Mouse (Mus musculus) G1E-ER4 (cell line): ENCODE data around the gene Haus2. TPM values are rescaled to one million over a fixed set of nuclear protein-coding genes. Genes with fewer than 3 reads are reported as not detected.
A peak's percentile ranks its signal among the peaks of the same experiment; 100 is the strongest.

ENCODE experiments used
- GATA1 ChIP-seq: IDR thresholded peaks from one replicate; pipeline ENCODE4 v1.8.0; 2012; ENCODE audit warnings: low read length, inconsistent platforms
- polyA plus RNA-seq: library from polyadenylated mRNA; stranded (reverse); fragments of >175 nt; gene quantifications from 2 replicates; pipeline ENCODE4 v1.2.3, GENCODE M21; 2012

The Haus2 gene
- 2.1 and 2.3 TPM in 2 replicates for polyA plus RNA-seq

GRCm38 (mm10) chr2:120608830-120609723 is at the start of gene Haus2, which contains the start of gene Lrrc57:
Haus2 (plus strand) TSS chr2:120609383.
Lrrc57 (minus strand) TSS chr2:120609520.
- TF ChIP-seq GATA1 = no peak

GRCm38 (mm10) chr2:120561524-120561923 is 47.7 kb upstream of the Haus2 start:
- TF ChIP-seq GATA1 = no peak

- no peak for TF ChIP-seq GATA1
These were observed 46.3 kb upstream of the Haus2 start for GRCm38 (mm10) chr2:120562859-120563234.

- no peak for TF ChIP-seq GATA1
These were observed 45.8 kb upstream of the Haus2 start, which contains the start of gene Zfp106 for GRCm38 (mm10) chr2:120563235-120563990. Zfp106 (minus strand) TSS chr2:120563843.

GRCm38 (mm10) chr2:120565363-120565762 is 43.8 kb upstream of the Haus2 start:
- TF ChIP-seq GATA1 = no peak

- no peak for TF ChIP-seq GATA1
These were observed 42.0 kb upstream of the Haus2 start, which contains the start of gene Snap23 for GRCm38 (mm10) chr2:120566886-120567797. Snap23 (plus strand) TSS chr2:120567671.

GRCm38 (mm10) chr2:120567798-120568320 is 41.3 kb upstream of the Haus2 start:
- no peak for TF ChIP-seq GATA1

GRCm38 (mm10) chr2:120571081-120571480 is 38.1 kb upstream of the Haus2 start:
- TF ChIP-seq GATA1 = no peak

- no peak for TF ChIP-seq GATA1
These were observed 34.1 kb upstream of the Haus2 start for GRCm38 (mm10) chr2:120575121-120575520.

GRCm38 (mm10) chr2:120575978-120576377 is 33.2 kb upstream of the Haus2 start:
- TF ChIP-seq GATA1 = peak; percentile 68

GRCm38 (mm10) chr2:120577799-120578198 is 31.4 kb upstream of the Haus2 start:
- no peak for TF ChIP-seq GATA1

GRCm38 (mm10) chr2:120578286-120578685 is 30.9 kb upstream of the Haus2 start:
- TF ChIP-seq GATA1 = no peak

- TF ChIP-seq GATA1 = no peak
These were observed 19.4 kb upstream of the Haus2 start for GRCm38 (mm10) chr2:120589759-120590158.

GRCm38 (mm10) chr2:120592227-120592626 is 17.0 kb upstream of the Haus2 start:
- TF ChIP-seq GATA1 = no peak

- no peak for TF ChIP-seq GATA1
These were observed 11.4 kb upstream of the Haus2 start for GRCm38 (mm10) chr2:120597734-120598133.

GRCm38 (mm10) chr2:120599506-120599905 is 9.7 kb upstream of the Haus2 start:
- no peak for TF ChIP-seq GATA1
